Mouse (Mus musculus) MEL (cell line): Measurements from ENCODE around the gene Pabpn1l. TPM values are rescaled to one million over a fixed set of nuclear protein-coding genes. Genes with fewer than 3 reads are reported as not detected.

ENCODE experiments used
- DNase-seq: peaks from one replicate; pipeline ENCODE4 v3.0.0; 2011; ENCODE audit warnings: low read depth, low spot score
- H3K27ac ChIP-seq: 2 replicates; pipeline ENCODE4 v1.5.1; 2012; ENCODE audit warnings: low read depth, mild to moderate bottlenecking, control low read depth, low read length, moderate library complexity; ENCODE audit not compliant: control insufficient read depth
- H3K27me3 ChIP-seq, 2 experiments: fragments of 150-350 bp in 1 of 2; sonication (generic) in 1 of 2; 2 replicates each; pipeline ENCODE4 v1.6.1; 2012; ENCODE audit warnings: low read length in 2 of 2, mild to moderate bottlenecking in 2 of 2, improper control_type of control experiment in 1 of 2, moderate library complexity in 1 of 2; ENCODE audit not compliant: insufficient read depth in 2 of 2, control insufficient read depth in 1 of 2
- H3K36me3 ChIP-seq, 2 experiments: 2 replicates each; pipeline ENCODE4 v1.6.1; 2012 to 2014; ENCODE audit warnings: low read length in 2 of 2, improper control_type of control experiment in 1 of 2, inconsistent platforms in 1 of 2, mild to moderate bottlenecking in 1 of 2; ENCODE audit not compliant: insufficient read depth in 2 of 2, control insufficient read depth in 1 of 2
- H3K4me1 ChIP-seq, 2 experiments: fragments of 150-350 bp in 1 of 2; sonication (generic) in 1 of 2; 2 replicates each; pipeline ENCODE4 v1.6.1; 2012; ENCODE audit warnings: low read length in 2 of 2, improper control_type of control experiment in 1 of 2, mild to moderate bottlenecking in 1 of 2; ENCODE audit not compliant: insufficient read depth in 2 of 2, control insufficient read depth in 1 of 2
- H3K4me3 ChIP-seq, 2 experiments: fragments of 150-350 bp in 1 of 2; sonication (generic) in 1 of 2; 2 replicates each; pipeline ENCODE4 v1.5.1; 2012; ENCODE audit warnings: low read depth in 2 of 2, low read length in 2 of 2, mild to moderate bottlenecking in 2 of 2, moderate library complexity in 2 of 2, control low read depth in 1 of 2, improper control_type of control experiment in 1 of 2; ENCODE audit not compliant: control insufficient read depth in 1 of 2, insufficient read depth in 1 of 2
- H3K79me2 ChIP-seq: 2 replicates; pipeline ENCODE4 v1.6.1; 2012; ENCODE audit warnings: mild to moderate bottlenecking, low read length, moderate library complexity; ENCODE audit not compliant: control insufficient read depth, poor library complexity, insufficient read depth
- H3K9ac ChIP-seq: 2 replicates; pipeline ENCODE4 v1.6.1; 2012; ENCODE audit warnings: low read depth, mild to moderate bottlenecking, control low read depth, low read length, moderate library complexity; ENCODE audit not compliant: control insufficient read depth, poor library complexity, severe bottlenecking
- H3K9me3 ChIP-seq: fragments of 150-350 bp; sonication (generic); replicated peaks from 2 replicates; pipeline ENCODE4 v1.6.1; 2012; ENCODE audit warnings: mild to moderate bottlenecking, low read length, improper control_type of control experiment, moderate library complexity; ENCODE audit not compliant: insufficient read depth
- BHLHE40 ChIP-seq: IDR thresholded peaks from 2 replicates; pipeline ENCODE4 v1.6.1; 2012; ENCODE audit warnings: low read depth, mild to moderate bottlenecking, inconsistent platforms, low read length, improper control_type of control experiment, borderline replicate concordance
- CHD2 ChIP-seq: IDR thresholded peaks from 2 replicates; pipeline ENCODE4 v1.6.1; 2011; ENCODE audit warnings: low read length, improper control_type of control experiment
- ELF1 ChIP-seq: IDR thresholded peaks from 2 replicates; pipeline ENCODE4 v1.6.1; 2014; ENCODE audit warnings: low read depth, mild to moderate bottlenecking, inconsistent platforms, low read length, improper control_type of control experiment, moderate library complexity
- JUND ChIP-seq: IDR thresholded peaks from 2 replicates; pipeline ENCODE4 v1.6.1; 2011; ENCODE audit warnings: low read depth, mild to moderate bottlenecking, improper control_type of control experiment, low read length
- MAX ChIP-seq: IDR thresholded peaks from 2 replicates; pipeline ENCODE4 v1.6.1; 2011; ENCODE audit warnings: low read length, improper control_type of control experiment
- MEF2A ChIP-seq: IDR thresholded peaks from 2 replicates; pipeline ENCODE4 v1.6.1; 2014; ENCODE audit warnings: low read depth, mild to moderate bottlenecking, inconsistent platforms, low read length, improper control_type of control experiment; ENCODE audit not compliant: poor library complexity, insufficient replicate concordance, severe bottlenecking; ENCODE audit errors: extremely low read depth
- MXI1 ChIP-seq: IDR thresholded peaks from 2 replicates; pipeline ENCODE4 v1.6.1; 2011; ENCODE audit warnings: mild to moderate bottlenecking, low read depth, low read length, improper control_type of control experiment
- MYC ChIP-seq: IDR thresholded peaks from 2 replicates; pipeline ENCODE4 v1.6.1; 2011; ENCODE audit warnings: low read depth, mild to moderate bottlenecking, low read length, improper control_type of control experiment, moderate library complexity
- NELFE ChIP-seq: IDR thresholded peaks from 2 replicates; pipeline ENCODE4 v1.6.1; 2011; ENCODE audit warnings: low read depth, low read length, improper control_type of control experiment
- POLR2A ChIP-seq, 2 experiments: IDR thresholded peaks; 2 replicates each; pipeline ENCODE4 v1.6.1; 2011 to 2012; ENCODE audit warnings: low read length in 2 of 2, mild to moderate bottlenecking in 2 of 2, control low read depth in 1 of 2, improper control_type of control experiment in 1 of 2, low read depth in 1 of 2, moderate library complexity in 1 of 2; ENCODE audit not compliant: control insufficient read depth in 1 of 2, insufficient read depth in 1 of 2, poor library complexity in 1 of 2
- POLR2AphosphoS2 ChIP-seq: IDR thresholded peaks from 2 replicates; pipeline ENCODE4 v1.6.1; 2011; ENCODE audit warnings: low read length, improper control_type of control experiment
- POLR2AphosphoS5 ChIP-seq: IDR thresholded peaks from 2 replicates; pipeline ENCODE4 v1.6.1; 2012; ENCODE audit warnings: low read depth, borderline replicate concordance, mild to moderate bottlenecking, inconsistent platforms, low read length, moderate library complexity, mixed read lengths
- RAD21 ChIP-seq: IDR thresholded peaks from 2 replicates; pipeline ENCODE4 v1.6.1; 2011; ENCODE audit warnings: mild to moderate bottlenecking, low read depth, low read length, improper control_type of control experiment
- SMC3 ChIP-seq: IDR thresholded peaks from 2 replicates; pipeline ENCODE4 v1.6.1; 2011; ENCODE audit warnings: low read depth, low read length, improper control_type of control experiment
- TBP ChIP-seq: IDR thresholded peaks from 2 replicates; pipeline ENCODE4 v1.8.0; 2011; ENCODE audit warnings: low read depth, low read length, improper control_type of control experiment
- UBTF ChIP-seq: IDR thresholded peaks from 2 replicates; pipeline ENCODE4 v1.6.1; 2012; ENCODE audit warnings: low read depth, mild to moderate bottlenecking, inconsistent platforms, low read length, improper control_type of control experiment, moderate library complexity, borderline replicate concordance; ENCODE audit not compliant: insufficient read depth
- USF2 ChIP-seq, 2 experiments: IDR thresholded peaks; 2 replicates each; pipeline ENCODE4 v1.6.1; 2011 to 2012; ENCODE audit warnings: improper control_type of control experiment in 2 of 2, low read length in 2 of 2, borderline replicate concordance in 1 of 2, inconsistent platforms in 1 of 2, low read depth in 1 of 2, mild to moderate bottlenecking in 1 of 2; ENCODE audit not compliant: insufficient read depth in 1 of 2
- ZC3H11A ChIP-seq: IDR thresholded peaks from 2 replicates; pipeline ENCODE4 v1.6.1; 2012; ENCODE audit warnings: low read depth, mild to moderate bottlenecking, inconsistent platforms, low read length, improper control_type of control experiment
- ZKSCAN1 ChIP-seq: IDR thresholded peaks from 2 replicates; pipeline ENCODE4 v1.6.1; 2012; ENCODE audit warnings: low read depth, mild to moderate bottlenecking, inconsistent platforms, low read length, improper control_type of control experiment, moderate library complexity
- ZMIZ1 ChIP-seq: IDR thresholded peaks from 2 replicates; pipeline ENCODE4 v1.6.1; 2012; ENCODE audit warnings: low read depth, mild to moderate bottlenecking, inconsistent platforms, low read length, improper control_type of control experiment, moderate library complexity
- polyA plus RNA-seq, 2 experiments: library from polyadenylated mRNA; stranded (reverse) in 1 of 2; unstranded in 1 of 2; fragments of >175 nt in 1 of 2; fragments of >200 nt in 1 of 2; gene quantifications; 2 replicates each; pipeline versions ENCODE4 v1.2.1 to v1.2.4; 2012; ENCODE audit warnings: low replicate concordance in 2 of 2, low read depth in 1 of 2; ENCODE audit not compliant: insufficient read length in 2 of 2, insufficient read depth in 1 of 2, missing spikeins in 1 of 2
- total RNA-seq: library from RNA; depleted of rRNA; stranded (reverse); fragments of 300-350 nt; gene quantifications from 2 replicates; pipeline ENCODE4 v1.2.3, GENCODE M21; 2012

Gene Pabpn1l
- total and polyA plus RNA-seq, 3 experiments, result 0.15 TPM; not detected in 2

DNA sequence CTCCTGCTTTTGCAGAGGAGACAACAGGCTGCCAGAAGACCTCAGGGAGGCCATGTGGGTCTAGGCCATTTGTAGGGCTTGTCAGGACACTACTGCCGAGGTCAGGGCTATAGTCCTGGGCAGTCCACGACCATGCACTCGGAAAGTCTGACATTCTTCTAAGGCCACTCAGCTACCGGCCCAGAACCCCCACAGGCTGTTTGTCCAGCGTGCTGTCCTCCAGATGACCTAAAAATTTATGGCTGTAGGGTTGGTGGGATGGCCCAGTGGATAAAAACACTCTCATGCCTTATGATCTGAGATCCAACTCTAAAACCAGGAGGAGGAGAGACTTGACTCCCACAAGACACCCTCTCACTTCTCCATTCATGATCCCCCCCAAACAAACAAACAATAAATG, 41.1 kb upstream of the Pabpn1l start:
- Histone ChIP-seq H3K27me3 (no peaks in the 10 kb centered on the region), H3K79me2 (peaks cover 90% of the 10 kb centered on the region), H3K9ac (no peak overlapping the region), H3K36me3 (peaks cover 17 to 28% of the 10 kb centered on the region in 2 experiments), H3K4me3 (no peak overlapping the region), H3K27ac (no peak overlapping the region), H3K9me3 (no peaks in the 10 kb centered on the region), H3K4me1 (peaks cover 14 to 29% of the 10 kb centered on the region in 2 experiments)
- TF ChIP-seq ZC3H11A, result no peak
- peak in 1 of 2 experiments; percentile 11; a peak in 1 of 4 replicates for TF ChIP-seq POLR2A (IDR thresholded peaks at IDR 0.05; ENCODE audit: control insufficient read depth in 1 of 2, insufficient read depth in 1 of 2, low read depth in 1 of 2, low read length in 2 of 2, poor library complexity in 1 of 2)
- no peak for DNase-seq

GRCm38 (mm10) chr8:122663106-122663505, 40.6 kb upstream of the Pabpn1l start:
- Histone ChIP-seq H3K79me2 (peaks cover 91% of the 10 kb centered on the region), H3K9ac (no peak overlapping the region), H3K27me3 (no peaks in the 10 kb centered on the region), H3K9me3 (no peaks in the 10 kb centered on the region), H3K4me1 (peaks cover 14 to 25% of the 10 kb centered on the region in 2 experiments), H3K27ac (no peak overlapping the region), H3K4me3 (no peak overlapping the region), H3K36me3 (peaks cover 19 to 27% of the 10 kb centered on the region in 2 experiments)
- no peak for TF ChIP-seq UBTF
- TF ChIP-seq POLR2A (IDR thresholded peaks at IDR 0.05; ENCODE audit: control insufficient read depth in 1 of 2, insufficient read depth in 1 of 2, low read depth in 1 of 2, low read length in 2 of 2, poor library complexity in 1 of 2), result peak in 1 of 2 experiments; percentile 29; a peak in 2 of 4 replicates
- no peak for DNase-seq

DNA sequence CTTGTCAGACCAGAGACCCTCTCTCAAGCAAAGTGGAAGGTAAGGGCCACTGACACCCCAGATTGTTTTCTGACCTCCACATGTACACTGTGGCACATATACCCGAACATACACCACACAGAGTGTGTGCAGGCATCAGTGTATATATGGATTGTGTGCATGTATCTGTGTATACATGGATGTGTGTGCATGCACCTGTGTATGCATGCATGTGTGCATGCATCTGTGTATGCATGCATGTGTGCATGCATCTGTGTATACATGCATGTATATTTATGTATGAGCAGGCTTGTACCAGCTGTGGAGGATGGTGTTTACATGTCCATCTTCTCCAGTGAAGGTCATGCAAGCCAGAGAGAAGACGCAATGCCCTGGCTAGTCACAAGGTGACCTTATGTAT, 39.4 kb upstream of the Pabpn1l start:
- peaks cover 87% of the 10 kb centered on the region for H3K79me2 ChIP-seq
- peaks cover 23% of the 10 kb centered on the region in 2 experiments for H3K36me3 ChIP-seq
- no peak overlapping the region for H3K4me3 ChIP-seq
- no peaks in the 10 kb centered on the region for H3K9me3 ChIP-seq
- H3K4me1 ChIP-seq, result peaks cover 11 to 25% of the 10 kb centered on the region in 2 experiments
- H3K9ac ChIP-seq, result no peak overlapping the region
- no peak for DNase-seq
- H3K27ac ChIP-seq, result no peak overlapping the region
- TF ChIP-seq POLR2AphosphoS5, result peak; percentile 92; the same call in 1 of the 2 replicates
- no peak for TF ChIP-seq TBP
- no peaks in the 10 kb centered on the region for H3K27me3 ChIP-seq

DNA sequence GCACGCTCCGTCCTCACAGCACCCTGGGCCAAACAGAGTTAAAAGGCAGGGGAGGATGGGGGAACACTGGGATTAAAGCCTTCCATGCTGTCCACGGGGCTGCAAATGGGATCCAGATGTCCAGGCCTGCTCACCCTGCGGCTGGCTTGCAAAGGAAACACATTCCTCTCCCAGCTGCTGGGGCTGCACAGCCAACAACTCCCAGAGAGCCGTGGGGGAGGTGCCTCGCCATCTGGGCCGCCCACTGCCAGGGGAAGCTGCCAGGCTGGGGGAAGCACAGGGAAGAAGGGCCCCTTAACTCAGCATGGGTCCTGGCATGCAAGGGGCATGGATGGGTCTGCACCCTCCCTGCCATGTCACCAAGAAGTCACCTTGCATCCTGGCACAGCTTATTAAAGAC, 38.6 kb upstream of the Pabpn1l start:
- Histone ChIP-seq H3K79me2 (peaks cover 82% of the 10 kb centered on the region), H3K9ac (no peak overlapping the region), H3K9me3 (no peaks in the 10 kb centered on the region), H3K27ac (no peak overlapping the region), H3K27me3 (no peaks in the 10 kb centered on the region), H3K4me1 (peaks cover 14 to 25% of the 10 kb centered on the region in 2 experiments), H3K36me3 (peaks cover 20 to 27% of the 10 kb centered on the region in 2 experiments), H3K4me3 (no peak overlapping the region)
- DNase-seq, result no peak
- TF ChIP-seq UBTF (no peak), ZMIZ1 (no peak), SMC3 (no peak), MEF2A (no peak), USF2 (IDR thresholded peaks at IDR 0.05; ENCODE audit: borderline replicate concordance in 1 of 2, insufficient read depth in 1 of 2, low read depth in 1 of 2, low read length in 2 of 2) (no peak), MYC (no peak), BHLHE40 (no peak), MAX (no peak), RAD21 (no peak), JUND (no peak), NELFE (no peak), CHD2 (no peak), ZKSCAN1 (no peak), MXI1 (no peak), POLR2AphosphoS2 (no peak), ELF1 (no peak), ZC3H11A (no peak)
